Mouse (Mus musculus) mouse trophoblast stem cell (cell line): Measurements from ENCODE around the gene Asic2.

Experiments
- in situ Hi-C, 2 experiments: fragments of 300-500 bp; cut with MseI, MboI; formaldehyde crosslinking; loops; 2 replicates in 1 of 2; 3 replicates in 1 of 2; pipeline ENCODE4 v1.15.1; 2025

Gene Asic2

DNA sequence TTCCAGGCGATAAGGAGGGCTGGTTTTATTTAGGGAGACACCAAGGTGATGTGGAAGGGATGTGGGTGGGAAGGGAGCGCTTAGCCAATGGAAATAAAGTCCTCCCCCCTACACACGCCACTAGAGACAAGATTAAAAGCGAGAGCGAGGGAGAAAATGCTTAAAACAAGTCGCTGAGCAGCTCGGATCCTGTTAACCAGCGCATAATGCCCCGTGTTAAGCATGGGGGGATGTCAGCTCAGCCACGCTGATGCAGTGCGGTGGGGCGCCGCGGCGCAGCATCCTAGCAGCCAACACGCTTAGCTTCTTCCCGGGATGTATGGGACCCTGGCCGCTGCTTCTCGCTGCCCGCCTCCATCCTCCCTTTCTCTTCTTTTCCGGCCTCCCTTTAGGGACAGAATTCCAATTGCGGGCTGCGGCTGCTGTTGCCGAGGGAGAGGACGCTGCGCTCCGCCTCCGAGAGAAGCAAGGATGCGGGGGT lies at the start of gene Asic2:
TSS of gene Asic2 (minus strand) at position 57 of the 481 bp plus-strand sequence.
- in situ Hi-C loops = no loop called here

DNA sequence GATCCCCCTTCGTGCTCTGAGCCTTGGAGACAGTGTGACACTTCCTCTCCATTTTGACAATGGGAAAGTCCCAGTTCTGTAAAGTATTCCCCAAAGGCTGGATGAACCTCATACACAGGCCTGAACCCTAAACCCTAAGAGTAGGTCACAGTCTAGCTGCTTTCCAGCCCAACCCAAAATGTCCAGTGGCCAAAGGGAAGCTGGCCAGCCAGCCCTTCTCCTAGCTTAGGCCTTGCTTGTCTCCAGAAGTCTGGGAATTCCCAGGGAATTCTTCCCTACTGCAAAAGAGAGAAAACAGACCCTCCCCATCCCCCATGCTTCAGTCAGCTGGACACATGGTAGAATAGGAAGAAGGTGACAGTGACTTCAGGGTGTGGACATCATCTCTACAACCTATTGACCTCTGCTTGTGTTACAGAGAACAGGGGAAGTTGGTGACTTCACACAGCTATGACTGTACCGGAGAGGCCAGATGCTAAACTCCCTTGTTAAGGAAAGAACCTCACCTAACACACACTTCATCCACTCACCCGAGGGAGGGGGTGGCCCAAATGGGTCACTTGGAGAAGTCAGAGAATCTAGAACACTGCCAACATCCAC lies 48.0 kb upstream of the Asic2 start:
- in situ Hi-C loops = no loop called here

DNA sequence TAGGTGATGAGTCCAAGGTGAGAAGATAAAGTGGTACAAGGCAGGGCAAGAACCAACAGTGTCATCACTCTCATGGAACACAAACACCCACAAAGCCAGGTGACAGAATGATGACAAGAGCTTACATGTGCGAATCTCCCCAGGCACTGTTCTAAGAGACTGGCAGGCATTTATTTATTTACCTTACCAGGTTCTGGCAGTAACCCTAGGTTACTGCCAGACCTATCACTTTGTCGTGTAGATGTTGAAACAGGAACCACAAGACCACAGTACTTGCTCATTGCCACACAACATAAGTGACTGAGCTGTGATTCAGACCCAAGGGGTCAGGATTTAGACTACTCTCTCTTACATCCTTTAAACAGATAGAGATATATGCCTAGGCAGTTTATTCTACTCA lies 46.8 kb upstream of the Asic2 start:
- in situ Hi-C loops = no loop called here

DNA sequence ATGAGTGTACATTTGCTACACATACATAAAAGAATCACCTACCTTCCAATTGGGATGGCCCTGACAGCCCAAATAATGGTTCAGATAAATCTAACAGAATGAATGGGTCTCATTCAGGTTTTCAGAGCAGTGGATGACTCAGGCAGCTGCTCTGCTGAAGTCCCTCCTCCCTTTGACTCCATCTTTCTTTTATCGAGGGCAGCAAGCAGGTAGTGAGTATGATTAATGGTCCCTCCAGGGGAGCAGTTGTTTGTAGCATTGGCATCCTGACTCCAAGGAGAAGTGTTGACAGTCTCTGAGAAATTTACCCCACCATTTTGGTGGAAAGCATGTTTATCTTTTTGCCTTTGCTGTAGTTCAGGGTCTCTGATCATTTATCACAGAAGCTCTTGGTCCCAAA lies 45.5 kb upstream of the Asic2 start:
- in situ Hi-C loops = no loop called here

DNA sequence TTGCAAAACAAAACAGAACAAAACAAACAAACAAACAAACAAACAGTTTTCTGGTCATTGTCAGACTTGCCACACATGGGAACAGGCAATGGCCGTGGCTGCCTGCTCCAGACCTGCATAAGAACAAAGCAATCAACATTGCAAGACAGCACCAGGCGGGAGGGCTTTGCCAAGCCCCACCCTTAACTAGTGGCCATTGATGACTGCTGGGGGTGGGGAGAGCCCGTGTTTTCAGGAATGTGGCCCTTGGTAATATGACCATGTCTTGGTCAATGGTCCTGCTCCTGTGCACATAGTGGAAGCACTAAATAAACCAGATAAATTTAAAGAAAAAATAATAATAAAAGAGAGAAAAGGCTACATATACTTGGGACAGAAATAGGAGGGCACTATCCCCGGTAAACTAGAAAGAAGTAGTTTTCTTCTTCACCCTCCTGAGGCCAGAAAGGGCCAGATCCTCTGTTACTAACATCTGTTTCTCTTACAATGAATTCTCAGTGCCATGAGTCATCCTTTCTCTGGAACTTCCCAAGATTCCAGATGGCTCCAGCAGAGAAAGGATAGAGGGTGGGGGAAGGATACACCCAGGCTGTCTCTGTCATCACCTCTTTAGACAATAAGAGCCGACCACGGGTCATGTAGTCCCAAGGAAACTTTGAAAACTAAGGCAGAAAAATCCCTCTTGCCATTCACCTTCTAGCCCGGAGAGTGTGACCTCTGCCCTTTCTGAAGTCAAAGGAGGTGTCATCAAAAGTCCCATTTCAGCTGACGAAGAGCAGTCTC lies 43.3 kb upstream of the Asic2 start:
- in situ Hi-C loops = no loop called here

DNA sequence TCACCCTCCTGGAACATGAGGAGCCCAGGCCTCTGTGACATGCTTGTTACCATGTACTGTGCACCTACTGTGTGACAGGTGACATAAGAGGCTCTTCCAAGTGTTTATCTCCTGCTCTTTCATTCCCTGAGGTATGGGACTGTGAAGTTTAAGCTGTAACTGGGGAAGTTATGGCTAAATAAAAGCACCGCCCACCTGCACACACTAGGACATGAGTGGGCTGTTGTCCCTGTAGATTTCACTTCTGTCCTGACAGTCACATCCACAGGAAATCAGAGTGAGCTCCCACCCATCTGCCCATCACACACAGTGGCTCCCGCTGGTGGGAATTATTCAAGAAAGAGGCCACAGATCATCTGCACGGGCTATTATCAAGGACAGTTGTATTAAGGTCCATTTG lies 41.9 kb upstream of the Asic2 start:
- in situ Hi-C loops = no loop called here

DNA sequence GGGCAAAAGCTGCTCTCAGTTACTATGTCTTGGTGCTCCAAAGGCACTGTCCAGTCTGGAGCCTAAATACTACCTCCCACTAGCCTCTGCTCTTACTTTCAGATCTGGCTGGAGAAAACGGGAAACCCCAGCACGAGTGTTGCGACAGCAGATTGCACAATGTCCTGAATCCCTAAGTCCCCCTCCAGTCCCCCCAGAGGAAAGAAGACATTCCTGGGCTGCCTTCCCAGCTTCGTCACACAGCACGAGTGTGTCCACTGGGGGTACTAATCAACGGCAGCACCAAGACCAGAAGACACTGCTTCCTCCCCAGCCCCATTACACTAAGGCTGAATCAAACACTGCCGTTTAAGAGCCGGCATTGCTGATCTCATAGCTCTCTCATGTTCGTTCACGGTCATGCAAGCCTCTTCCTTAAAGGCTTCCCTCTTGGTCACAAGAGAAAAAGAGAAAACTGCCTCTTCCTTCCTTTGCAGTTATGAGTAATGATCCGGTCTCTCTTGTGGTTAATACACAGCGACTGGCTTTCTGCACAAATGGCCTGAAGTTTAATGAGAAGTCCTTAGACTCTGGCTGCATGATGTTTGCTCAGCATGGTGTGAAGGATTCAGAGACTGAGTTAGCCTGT lies 38.7 kb upstream of the Asic2 start:
- in situ Hi-C loops = no loop called here

DNA sequence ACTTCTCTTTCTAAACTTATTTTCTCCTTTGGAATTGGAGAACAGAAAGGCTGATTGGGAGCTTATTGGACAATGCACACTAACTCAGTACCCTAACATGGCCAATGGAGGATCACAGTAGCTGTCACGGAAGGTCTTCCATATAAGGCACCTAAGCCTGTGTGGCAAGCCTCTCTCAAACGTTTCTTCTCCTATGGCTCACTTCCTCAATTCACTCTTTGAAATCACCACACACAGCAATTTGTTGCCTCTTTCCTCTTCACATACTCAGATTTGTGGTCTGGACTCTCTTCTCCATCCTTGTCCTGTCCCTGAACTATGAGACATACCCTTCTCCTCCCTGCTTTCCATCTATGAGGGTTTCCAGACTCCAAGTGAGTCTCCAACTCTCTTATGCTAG lies 36.6 kb upstream of the Asic2 start:
- in situ Hi-C loops = no loop called here

DNA sequence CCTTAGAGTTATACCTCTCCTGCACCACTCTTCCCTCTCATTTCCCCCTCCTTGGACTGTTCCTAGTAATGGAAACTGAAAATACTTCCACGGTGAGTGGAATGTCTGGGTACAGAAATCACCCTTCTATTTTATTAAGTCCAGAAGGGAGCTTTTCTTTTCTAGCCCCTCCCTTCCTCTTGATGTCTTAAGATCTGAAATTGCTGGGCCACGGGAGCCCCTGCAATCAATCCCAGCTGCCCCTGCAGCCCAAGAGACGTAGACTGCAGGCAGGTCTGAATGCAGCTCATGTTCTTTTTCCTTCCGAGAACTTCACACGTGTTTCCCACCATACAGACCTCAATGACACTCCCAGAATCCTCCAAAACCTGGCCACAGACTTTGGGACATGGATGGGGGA lies 32.3 kb upstream of the Asic2 start:
- in situ Hi-C loops = no loop called here

DNA sequence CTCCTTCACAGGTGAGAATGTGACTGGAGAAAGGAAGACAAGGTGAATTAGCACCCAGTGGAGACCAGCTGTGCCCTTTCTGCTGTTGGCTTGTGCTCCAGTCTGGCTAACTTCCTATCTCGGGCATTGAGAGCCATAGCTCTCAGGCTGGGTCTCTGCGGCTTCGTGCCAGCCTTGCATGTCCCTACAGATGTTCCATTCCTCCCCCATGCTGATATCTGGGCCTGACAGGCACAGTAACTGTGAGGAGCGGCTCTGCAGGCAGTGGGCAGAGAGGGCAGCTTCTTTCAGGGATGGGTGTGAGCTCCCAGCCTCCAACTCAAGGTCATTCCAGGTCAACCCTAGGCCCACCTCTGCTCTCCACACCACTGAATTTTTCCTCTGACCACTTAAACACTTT lies 31.2 kb upstream of the Asic2 start:
- in situ Hi-C loops = loop anchor here (5.0 kb wide), 2 partner anchors 48 to 178 kb away; partner anchors contain the start of gene Ccl7 (in 2 of the 2)

DNA sequence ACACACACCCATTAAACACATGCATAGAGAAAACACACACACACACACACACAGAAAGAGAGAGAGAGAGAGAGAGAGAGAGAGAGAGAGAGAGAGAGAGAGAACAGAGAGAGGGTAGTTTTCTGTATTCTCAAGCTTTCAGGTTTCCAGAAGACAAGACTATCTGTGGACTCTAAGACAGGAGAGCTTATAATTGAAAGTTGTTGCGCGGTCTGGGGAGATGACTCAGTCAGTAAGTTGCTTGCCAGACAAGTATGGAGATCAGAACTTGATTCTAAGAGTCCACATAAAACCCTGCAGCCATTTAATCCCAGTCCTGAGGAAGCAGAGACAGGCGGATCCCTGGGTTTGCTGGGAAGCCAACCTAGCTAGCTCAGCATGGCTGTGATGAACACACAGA lies 30.4 kb upstream of the Asic2 start:
- in situ Hi-C loops = loop anchor here (5.0 kb wide), 2 partner anchors 49 to 179 kb away; partner anchors contain the start of gene Ccl7 (in 2 of the 2)

DNA sequence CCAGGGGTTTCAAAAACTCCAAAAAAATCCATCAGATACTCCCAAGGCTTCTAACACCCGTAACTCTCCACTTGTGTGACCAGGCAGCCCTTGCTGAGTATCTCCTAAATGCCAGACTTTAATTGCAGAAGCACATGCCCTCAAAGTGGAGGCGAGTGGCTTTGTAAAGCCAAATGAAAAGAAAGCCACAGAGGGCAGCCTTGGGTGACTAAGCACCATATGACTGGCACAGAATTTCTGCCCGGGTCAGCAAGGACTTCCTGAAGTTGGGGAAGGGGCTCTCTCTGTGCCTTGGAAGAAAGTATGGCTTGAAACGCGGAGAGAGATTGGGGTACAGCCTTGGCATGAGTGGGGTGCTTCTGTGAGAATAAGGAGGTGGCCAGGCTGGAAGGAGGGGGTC lies 28.8 kb upstream of the Asic2 start:
- in situ Hi-C loops = loop anchor here (5.0 kb wide), 2 partner anchors 50 to 180 kb away; partner anchors contain the start of gene Ccl7 (in 2 of the 2)

DNA sequence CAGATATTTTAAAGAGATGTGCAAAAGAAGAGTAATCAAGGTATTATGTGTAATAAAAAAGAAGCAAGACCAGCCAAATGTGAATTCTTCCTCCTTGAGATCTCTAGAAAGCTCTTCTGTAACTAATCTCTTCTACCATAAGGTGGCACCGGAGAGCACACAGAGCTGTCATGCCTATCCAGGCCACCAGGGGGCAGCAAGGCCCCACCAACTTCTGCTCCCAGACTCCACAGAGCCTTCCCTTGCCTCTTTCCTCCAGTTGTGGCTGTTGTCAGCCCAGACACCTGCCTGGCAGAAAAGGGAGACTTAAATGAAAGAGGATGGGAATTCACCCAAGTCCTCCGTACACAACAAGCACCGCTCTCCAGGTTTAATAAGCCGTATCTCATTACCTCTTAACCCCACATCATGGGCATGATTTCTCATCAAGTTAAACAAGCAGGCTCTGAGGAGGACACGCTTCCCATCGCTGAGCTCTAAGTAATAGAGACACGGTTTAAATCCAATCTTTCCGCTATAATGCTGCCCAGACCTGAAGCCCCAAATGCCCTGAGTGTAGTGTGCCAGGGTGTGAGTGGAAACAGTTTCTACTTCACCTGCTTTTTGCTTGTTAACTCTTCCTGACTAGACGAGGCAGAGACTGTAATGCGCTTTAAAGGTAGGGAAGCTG lies 28.1 kb upstream of the Asic2 start:
- in situ Hi-C loops = loop anchor here (5.0 kb wide), 2 partner anchors 51 to 181 kb away; partner anchors contain the start of gene Ccl7 (in 2 of the 2)

DNA sequence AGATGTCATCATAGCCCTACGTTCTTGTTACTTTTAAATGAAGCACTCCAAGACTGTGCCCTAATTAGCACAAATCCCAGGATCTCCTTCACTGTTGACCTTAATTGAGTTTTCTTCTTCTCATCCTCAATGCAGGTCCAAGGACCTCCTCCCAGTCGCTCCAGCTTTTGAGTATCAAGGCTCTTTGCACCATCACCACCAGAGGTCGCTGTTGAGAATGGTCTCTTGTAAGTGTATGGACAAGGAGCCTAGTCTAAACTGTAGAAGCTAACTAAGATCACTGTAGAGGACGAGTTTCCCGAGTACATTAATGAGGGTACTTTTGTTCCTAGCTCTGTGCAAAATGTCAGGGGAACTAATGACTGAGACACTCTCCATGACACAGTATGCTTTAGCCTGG lies 14.9 kb upstream of the Asic2 start:
- in situ Hi-C loops = no loop called here

DNA sequence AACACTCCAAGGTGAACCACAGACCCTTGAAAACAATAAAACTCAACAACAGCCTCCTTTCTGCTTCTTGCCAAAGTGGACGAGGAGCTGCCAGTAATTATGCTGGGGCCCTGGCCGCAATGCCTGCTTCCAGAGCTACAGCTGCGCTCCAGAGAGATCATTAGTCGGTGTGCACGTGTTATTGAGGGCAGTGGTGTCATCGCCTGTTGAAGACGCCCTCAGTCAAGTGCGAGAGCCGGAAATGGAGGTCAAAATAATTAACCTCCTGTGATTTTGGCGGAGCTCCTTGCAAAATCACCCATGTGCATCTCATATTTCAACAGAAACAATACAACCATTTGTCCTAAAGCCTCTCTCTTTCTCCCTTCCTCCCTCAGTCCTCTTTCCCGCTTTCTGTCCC lies 13.9 kb upstream of the Asic2 start:
- in situ Hi-C loops = no loop called here

DNA sequence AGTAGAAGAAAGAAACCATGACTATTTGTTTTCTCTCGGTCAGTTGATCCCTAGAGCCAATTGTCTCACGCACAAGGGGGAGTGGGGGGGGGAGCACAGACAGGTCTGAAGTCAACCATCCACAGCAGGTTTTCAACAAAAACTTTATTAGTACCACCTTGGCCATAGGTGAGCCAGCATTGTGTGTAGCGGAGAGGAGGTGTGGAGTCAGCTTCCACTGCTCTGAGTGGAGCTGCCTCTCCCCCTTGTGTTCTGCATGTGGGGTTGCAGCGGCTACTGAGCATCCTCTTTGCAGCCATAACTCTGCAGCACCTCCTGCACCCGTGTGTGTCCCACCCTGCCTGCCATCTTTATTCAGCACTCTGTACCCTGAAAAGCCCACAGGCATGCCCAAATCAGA lies 6.3 kb upstream of the Asic2 start:
- in situ Hi-C loops = loop anchor here in 1 of 2 experiments (10.0 kb wide), 1 partner anchor 340 kb away; no protein-coding TSS in a partner anchor

DNA sequence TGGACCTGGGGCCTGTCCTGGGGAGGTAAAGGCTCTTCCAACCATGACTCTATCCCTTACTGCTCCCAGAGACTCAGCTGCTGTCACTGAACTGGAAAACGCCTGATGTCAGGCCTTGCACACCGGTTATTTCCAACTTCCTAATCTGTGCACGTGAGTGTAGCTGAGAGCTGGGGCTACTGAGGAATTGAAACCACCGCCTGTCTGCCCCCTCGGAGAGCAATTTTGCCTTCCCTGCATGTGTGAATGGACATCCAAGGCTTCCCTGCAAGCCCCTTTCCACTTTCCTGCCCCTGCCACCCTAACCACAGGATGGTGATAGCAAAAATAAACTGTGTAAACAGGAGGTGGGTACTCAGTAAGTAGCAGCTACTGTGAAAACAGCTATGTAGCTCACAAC lies 5.4 kb upstream of the Asic2 start:
- in situ Hi-C loops = loop anchor here in 1 of 2 experiments (10.0 kb wide), 1 partner anchor 339 kb away; no protein-coding TSS in a partner anchor

DNA sequence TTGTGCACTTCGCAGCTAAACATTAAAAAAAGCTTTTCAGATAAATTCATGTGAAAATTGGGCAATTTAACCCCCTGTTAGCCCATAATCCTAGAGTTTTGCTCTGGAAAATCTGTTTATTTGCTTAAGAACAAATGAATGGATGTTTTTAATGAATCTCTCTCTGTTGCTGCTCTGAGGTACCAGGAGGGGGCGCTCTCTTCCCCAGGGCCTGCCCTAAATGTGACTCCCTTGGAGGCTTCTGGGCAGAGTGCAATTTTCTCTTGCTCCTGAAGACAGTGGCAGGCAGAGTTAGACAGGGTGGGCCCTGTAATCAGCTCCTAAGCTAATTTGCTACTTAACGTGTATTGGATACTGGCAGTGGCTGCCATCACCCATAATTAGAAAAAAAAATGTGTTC lies 3.8 kb upstream of the Asic2 start:
- in situ Hi-C loops = loop anchor here in 1 of 2 experiments (10.0 kb wide), 1 partner anchor 337 kb away; no protein-coding TSS in a partner anchor

DNA sequence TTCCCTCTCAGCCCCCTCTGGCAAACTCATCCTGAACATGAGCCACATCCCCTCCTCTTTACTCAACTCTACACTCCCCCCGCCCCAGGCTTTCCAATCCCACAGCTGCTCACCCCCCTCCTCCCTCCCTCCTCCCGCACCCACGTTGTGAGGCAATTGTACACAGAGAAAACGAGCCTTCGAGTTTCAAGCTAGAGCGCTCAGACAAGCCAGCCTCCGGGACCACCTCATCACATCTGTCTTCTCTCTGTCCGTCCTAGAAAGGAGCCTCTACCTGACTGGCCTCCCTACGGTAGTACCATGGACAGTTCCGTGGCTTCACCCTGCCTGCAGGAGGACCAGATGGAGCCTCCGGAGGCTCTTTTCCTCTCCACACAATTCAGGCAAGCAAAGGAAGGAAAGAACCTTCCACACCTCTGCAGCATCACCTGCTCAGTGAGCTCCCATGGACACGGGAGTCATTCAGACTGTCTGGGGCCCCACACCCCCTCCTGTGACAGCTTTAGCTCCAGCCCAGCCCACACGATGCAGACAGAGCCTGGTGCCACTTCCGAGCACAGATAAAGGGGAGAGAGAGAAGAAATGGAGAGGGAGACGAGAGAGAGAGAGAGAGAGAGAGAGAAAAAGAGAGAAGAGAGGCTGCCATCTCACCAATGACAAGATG lies 1.5 kb downstream of the Asic2 start:
- in situ Hi-C loops = no loop called here

DNA sequence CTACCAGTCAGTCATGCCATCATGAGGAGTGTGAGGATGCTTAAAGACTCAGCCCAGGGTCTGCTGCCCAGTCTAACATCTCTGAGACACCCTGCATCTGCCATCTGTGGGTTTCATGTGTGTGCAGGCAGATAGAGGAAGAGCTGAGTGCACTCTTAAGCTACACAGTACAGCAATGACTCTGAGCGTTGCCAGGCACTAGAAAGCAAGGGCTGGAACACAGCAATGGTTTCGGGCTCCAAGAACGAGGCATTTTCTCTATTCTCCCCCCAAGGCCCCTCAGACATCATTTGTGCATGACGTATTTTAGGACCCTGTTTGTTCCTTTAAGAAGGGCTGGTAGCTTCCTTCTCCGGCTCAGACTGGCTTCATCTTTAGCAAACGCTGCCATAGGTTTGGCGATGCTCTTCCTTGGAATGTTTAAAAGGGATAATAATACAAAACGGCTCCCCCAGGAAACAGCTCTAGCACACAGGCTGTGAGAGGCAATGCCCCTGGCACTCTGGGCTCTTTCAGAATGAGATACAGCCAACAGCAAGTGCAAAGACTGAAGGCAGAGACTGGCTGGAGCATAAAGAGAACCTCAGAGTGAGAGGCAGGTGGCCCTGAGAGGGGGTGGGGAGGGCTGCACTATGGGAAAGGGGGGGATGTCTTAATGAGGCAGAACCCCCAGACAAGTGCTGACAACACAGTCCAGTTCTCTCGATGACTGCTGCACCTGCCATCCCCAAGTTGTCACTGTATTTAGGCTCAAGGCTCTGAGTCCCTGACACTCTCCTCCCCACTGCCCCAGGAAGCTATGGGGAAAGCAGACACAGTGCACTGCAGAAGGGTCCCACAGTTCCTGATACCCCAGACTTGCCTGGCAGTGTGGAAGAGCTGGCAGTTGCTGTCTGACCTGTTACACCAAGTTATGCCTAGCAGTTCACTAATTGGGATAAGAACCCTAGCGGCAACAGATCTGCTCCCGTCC lies 2.3 kb downstream of the Asic2 start:
- in situ Hi-C loops = no loop called here
